Mouse (Mus musculus): Measurements from ENCODE around the gene Trmt1l. TPM values are rescaled to one million over a fixed set of nuclear protein-coding genes. Genes with fewer than 3 reads are reported as not detected.

Trmt1l gene
- total and polyA plus RNA-seq, 3 experiments, result 15.4 to 18.2 TPM; not detected in 1

DNA sequence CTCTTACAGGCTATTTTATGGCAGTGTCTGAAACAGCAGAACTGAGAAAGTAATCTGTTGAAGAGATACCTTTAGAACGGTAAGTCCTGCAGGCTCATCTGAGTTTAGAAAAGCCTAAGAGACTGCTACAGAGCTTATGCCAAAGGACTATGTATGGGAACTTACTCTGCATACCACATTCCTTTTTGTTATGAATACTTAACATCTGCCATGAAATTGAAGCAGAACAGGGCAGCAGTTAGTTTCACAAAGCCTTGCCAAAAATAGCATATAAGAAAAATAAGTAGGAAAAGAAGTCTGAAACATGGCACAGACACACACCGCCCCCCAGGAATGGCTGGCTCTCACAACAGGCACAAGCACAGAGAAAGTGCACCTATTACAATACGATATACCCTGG is 18.5 kb upstream of the Trmt1l start:
- Histone ChIP-seq H3K9ac (ENCODE audit: control insufficient read depth, low read depth, low read length, poor library complexity, severe bottlenecking) (no peak overlapping the region), H3K9me3 (replicated peaks; ENCODE audit: insufficient read depth, low read length) (no peaks in the 10 kb centered on the region), H3K4me3 (ENCODE audit: control insufficient read depth in 1 of 2, insufficient read depth in 1 of 2, low read depth in 2 of 2, low read length in 2 of 2) (no peak overlapping the region), H3K27ac (ENCODE audit: control insufficient read depth, low read depth, low read length) (no peak overlapping the region), H3K36me3 (ENCODE audit: control insufficient read depth in 1 of 2, insufficient read depth in 2 of 2, low read length in 2 of 2) (peaks cover 0 to 5% of the 10 kb centered on the region in 2 experiments; a peak in 3 of 4 replicates), H3K79me2 (ENCODE audit: control insufficient read depth, insufficient read depth, low read length, poor library complexity) (no peaks in the 10 kb centered on the region), H3K27me3 (ENCODE audit: control insufficient read depth in 1 of 2, insufficient read depth in 2 of 2, low read length in 2 of 2) (no peaks in the 10 kb centered on the region), H3K4me1 (ENCODE audit: control insufficient read depth in 1 of 2, insufficient read depth in 2 of 2, low read length in 2 of 2) (no peaks in the 10 kb centered on the region)
- TF ChIP-seq ZMIZ1 (IDR thresholded peaks at IDR 0.05; ENCODE audit: low read depth, low read length) (no peak), ZNF384 (IDR thresholded peaks at IDR 0.05; ENCODE audit: low read depth, low read length) (no peak), NRF1 (IDR thresholded peaks at IDR 0.05; ENCODE audit: insufficient read depth, low read depth, low read length, poor library complexity, severe bottlenecking) (no peak), ELF1 (IDR thresholded peaks at IDR 0.05; ENCODE audit: low read depth, low read length) (no peak), TAL1 (IDR thresholded peaks at IDR 0.05; ENCODE audit: low read length) (no peak), ZC3H11A (IDR thresholded peaks at IDR 0.05; ENCODE audit: low read depth, low read length) (no peak), MYC (IDR thresholded peaks at IDR 0.05; ENCODE audit: low read depth, low read length) (no peak), TCF12 (IDR thresholded peaks at IDR 0.05; ENCODE audit: low read depth, low read length) (no peak), JUND (IDR thresholded peaks at IDR 0.05; ENCODE audit: low read depth, low read length) (no peak)
- DNase-seq (ENCODE audit: low read depth, low spot score), result no peak

DNA sequence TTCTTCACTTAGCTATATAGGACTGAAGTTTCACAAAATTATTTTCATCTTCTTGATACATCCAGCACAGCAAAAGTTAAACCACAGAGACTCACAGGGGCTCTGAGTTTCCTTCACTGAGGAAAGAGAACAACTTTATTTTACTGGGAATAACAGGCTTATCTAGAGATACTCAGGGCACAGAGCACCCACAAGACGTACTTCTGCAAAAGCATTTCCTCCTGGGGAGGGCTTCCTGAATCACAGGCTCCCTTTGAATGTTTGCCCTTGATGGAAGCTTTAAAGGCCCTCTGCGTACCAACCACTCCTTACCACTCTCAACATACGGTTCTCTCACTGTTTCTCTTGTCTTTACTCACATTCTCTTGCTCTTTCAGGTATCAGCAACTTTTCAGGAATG is 6.2 kb upstream of the Trmt1l start:
- peak; percentile 62 for DNase-seq (ENCODE audit: low read depth, low spot score)
- no peak overlapping the region for H3K9ac ChIP-seq (ENCODE audit: control insufficient read depth, low read depth, low read length, poor library complexity, severe bottlenecking)
- no peaks in the 10 kb centered on the region for H3K27me3 ChIP-seq (ENCODE audit: control insufficient read depth in 1 of 2, insufficient read depth in 2 of 2, low read length in 2 of 2)
- H3K4me3 ChIP-seq (ENCODE audit: control insufficient read depth in 1 of 2, insufficient read depth in 1 of 2, low read depth in 2 of 2, low read length in 2 of 2), result no peak overlapping the region
- H3K9me3 ChIP-seq (replicated peaks; ENCODE audit: insufficient read depth, low read length), result no peaks in the 10 kb centered on the region
- H3K4me1 ChIP-seq (ENCODE audit: control insufficient read depth in 1 of 2, insufficient read depth in 2 of 2, low read length in 2 of 2), result peaks cover 9 to 14% of the 10 kb centered on the region in 2 experiments
- H3K27ac ChIP-seq (ENCODE audit: control insufficient read depth, low read depth, low read length), result peak overlapping the region; percentile 19; the same call in 1 of the 2 replicates
- peaks cover 9 to 27% of the 10 kb centered on the region in 2 experiments for H3K36me3 ChIP-seq (ENCODE audit: control insufficient read depth in 1 of 2, insufficient read depth in 2 of 2, low read length in 2 of 2)
- H3K79me2 ChIP-seq (ENCODE audit: control insufficient read depth, insufficient read depth, low read length, poor library complexity), result peaks cover 6% of the 10 kb centered on the region
- no peak for TF ChIP-seq HCFC1 (IDR thresholded peaks at IDR 0.05; ENCODE audit: low read depth, low read length)
- TF ChIP-seq UBTF (IDR thresholded peaks at IDR 0.05; ENCODE audit: borderline replicate concordance, insufficient read depth, low read depth, low read length), result no peak
- TF ChIP-seq CHD1 (IDR thresholded peaks at IDR 0.05; ENCODE audit: low read depth, low read length), result no peak
- no peak for TF ChIP-seq TCF12 (IDR thresholded peaks at IDR 0.05; ENCODE audit: low read depth, low read length)
- no peak for TF ChIP-seq CHD2 (IDR thresholded peaks at IDR 0.05; ENCODE audit: low read length)
- no peak for TF ChIP-seq SIN3A (IDR thresholded peaks at IDR 0.05; ENCODE audit: low read length)
- no peak for TF ChIP-seq CTCF (IDR thresholded peaks at IDR 0.05 in 2 of 3, conservative IDR thresholded peaks at IDR 0.05 in 1 of 3; ENCODE audit: control insufficient read depth in 1 of 3, insufficient read depth in 1 of 3, low read depth in 2 of 3, low read length in 3 of 3, poor library complexity in 1 of 3, severe bottlenecking in 1 of 3)
- TF ChIP-seq RCOR1 (IDR thresholded peaks at IDR 0.05; ENCODE audit: low read depth, low read length), result peak; percentile 53; the same call in 1 of the 2 replicates
- peak; percentile 62; the same call in 1 of the 2 replicates for TF ChIP-seq GATA1 (IDR thresholded peaks at IDR 0.05; ENCODE audit: low read depth, low read length)
- no peak for TF ChIP-seq SMC3 (IDR thresholded peaks at IDR 0.05; ENCODE audit: low read depth, low read length)
- TF ChIP-seq ZKSCAN1 (IDR thresholded peaks at IDR 0.05; ENCODE audit: low read depth, low read length), result no peak
- TF ChIP-seq USF1 (IDR thresholded peaks at IDR 0.05; ENCODE audit: low read depth, low read length), result no peak
- TF ChIP-seq ZMIZ1 (IDR thresholded peaks at IDR 0.05; ENCODE audit: low read depth, low read length), result no peak
- no peak for TF ChIP-seq USF2 (IDR thresholded peaks at IDR 0.05; ENCODE audit: borderline replicate concordance in 1 of 2, insufficient read depth in 1 of 2, low read depth in 1 of 2, low read length in 2 of 2)
- TF ChIP-seq MXI1 (IDR thresholded peaks at IDR 0.05; ENCODE audit: low read depth, low read length), result no peak
- TF ChIP-seq EP300 (IDR thresholded peaks at IDR 0.05; ENCODE audit: low read depth in 1 of 2, low read length in 2 of 2), result peak; percentile 19 to 72; a peak in 2 of 4 replicates
- no peak for TF ChIP-seq MEF2A (IDR thresholded peaks at IDR 0.05; ENCODE audit: extremely low read depth, insufficient replicate concordance, low read depth, low read length, poor library complexity, severe bottlenecking)
- TF ChIP-seq GABPA (IDR thresholded peaks at IDR 0.05; ENCODE audit: low read depth, low read length), result no peak
- no peak for TF ChIP-seq RAD21 (IDR thresholded peaks at IDR 0.05; ENCODE audit: low read depth, low read length)
- TF ChIP-seq E2F4 (IDR thresholded peaks at IDR 0.05; ENCODE audit: borderline replicate concordance, low read depth, low read length), result no peak
- TF ChIP-seq NRF1 (IDR thresholded peaks at IDR 0.05; ENCODE audit: insufficient read depth, low read depth, low read length, poor library complexity, severe bottlenecking), result no peak
- TF ChIP-seq MYB (IDR thresholded peaks at IDR 0.05; ENCODE audit: low read depth, low read length), result no peak
- TF ChIP-seq POLR2AphosphoS5 (IDR thresholded peaks at IDR 0.05; ENCODE audit: borderline replicate concordance, low read depth, low read length), result no peak
- TF ChIP-seq KAT2A (conservative IDR thresholded peaks at IDR 0.05; ENCODE audit: low read depth, low read length), result no peak
- no peak for TF ChIP-seq ZNF384 (IDR thresholded peaks at IDR 0.05; ENCODE audit: low read depth, low read length)
- TF ChIP-seq POLR2AphosphoS2 (IDR thresholded peaks at IDR 0.05; ENCODE audit: low read length), result no peak

Data from MEL (cell line).